Mouse (Mus musculus): ENCODE data around the gene Cdk9. TPM values are rescaled to one million over a fixed set of nuclear protein-coding genes. Genes with fewer than 3 reads are reported as not detected.

Gene Cdk9
- polyA plus RNA-seq, 2 experiments, result 36.5 to 60.7 TPM

DNA sequence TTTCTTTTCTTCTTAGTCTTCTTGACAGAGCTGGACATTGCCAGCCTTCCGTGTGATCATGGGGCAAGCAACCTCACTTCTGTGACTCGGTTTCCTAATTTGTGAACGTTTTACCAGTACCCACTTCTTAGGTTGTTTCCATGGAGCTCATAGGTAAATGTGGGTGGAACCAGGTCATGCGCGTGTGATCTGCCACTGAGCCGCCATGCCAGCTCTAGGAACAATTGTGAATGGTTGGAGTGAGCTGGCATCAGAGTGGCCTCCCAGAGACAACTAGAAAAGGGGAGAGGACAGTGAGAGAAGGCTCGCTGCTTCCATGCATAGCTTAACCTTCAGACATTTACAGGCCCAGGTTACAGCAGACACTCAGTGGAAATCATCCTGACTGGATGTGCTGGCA, 44.7 kb downstream of the Cdk9 start:
- WGBS (ENCODE audit: insufficient replicate concordance), result 82% methylated on average over 7 of the region's 7 CpGs
- DNase-seq (ENCODE audit: low read depth in 3 of 3, low spot score in 3 of 3) (no peak), ATAC-seq (ENCODE audit: insufficient read depth) (no peak)
- no peak overlapping the region for H3K27ac ChIP-seq
- no peaks in the 10 kb centered on the region for H3K36me3 ChIP-seq (replicated peaks; ENCODE audit: control insufficient read depth, insufficient read depth, low read depth)
- H3K4me3 ChIP-seq (ENCODE audit: insufficient read depth in 1 of 2, low read depth in 2 of 2, low read length in 2 of 2), result no peak overlapping the region
- no peaks in the 10 kb centered on the region for H3K27me3 ChIP-seq (ENCODE audit: control insufficient read depth, insufficient read depth, low read length)
- H3K9ac ChIP-seq (replicated peaks), result no peak overlapping the region
- H3K4me1 ChIP-seq (replicated peaks; ENCODE audit: control insufficient read depth in 2 of 2, insufficient read depth in 2 of 2, low read length in 1 of 2), result peaks cover 2 to 19% of the 10 kb centered on the region in 2 experiments
- H3K9me3 ChIP-seq (ENCODE audit: control insufficient read depth, low read length), result no peaks in the 10 kb centered on the region
- H3K4me2 ChIP-seq (ENCODE audit: low read depth), result no peak overlapping the region
- TF ChIP-seq EP300 (IDR thresholded peaks at IDR 0.05; ENCODE audit: low read depth), result no peak
- TF ChIP-seq CTCF (IDR thresholded peaks at IDR 0.05; ENCODE audit: low read depth), result no peak

DNA sequence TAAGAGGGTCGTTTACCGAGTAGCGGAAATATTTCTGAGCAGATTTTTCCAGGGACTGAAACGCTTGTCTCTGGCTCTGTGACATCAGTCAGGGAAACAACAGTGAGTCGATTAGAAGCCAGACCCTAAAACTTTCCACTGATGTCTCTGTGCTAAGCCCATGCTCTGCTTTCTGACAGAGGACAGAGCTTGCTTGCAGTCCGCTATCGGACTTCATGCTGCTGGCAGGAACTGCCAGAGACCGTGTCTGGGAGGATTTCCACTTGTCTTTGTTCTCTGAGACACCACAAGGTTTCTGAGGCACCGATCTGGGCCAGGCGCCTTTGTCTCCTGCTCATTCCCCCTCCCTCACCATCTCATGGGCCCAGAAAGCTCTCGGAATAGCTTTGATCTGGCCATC, 45.1 kb downstream of the Cdk9 start:
- DNase-seq (ENCODE audit: low read depth in 3 of 3, low spot score in 3 of 3), result no peak
- no peaks in the 10 kb centered on the region for H3K27me3 ChIP-seq (ENCODE audit: control insufficient read depth, insufficient read depth, low read length)
- H3K4me2 ChIP-seq (ENCODE audit: low read depth), result no peak overlapping the region
- H3K27ac ChIP-seq, result no peak overlapping the region
- no peak for ATAC-seq (ENCODE audit: insufficient read depth)
- no peak for TF ChIP-seq CTCF (IDR thresholded peaks at IDR 0.05; ENCODE audit: low read depth)
- TF ChIP-seq EP300 (IDR thresholded peaks at IDR 0.05; ENCODE audit: low read depth), result no peak
- H3K4me1 ChIP-seq (replicated peaks; ENCODE audit: control insufficient read depth in 2 of 2, insufficient read depth in 2 of 2, low read length in 1 of 2), result peaks cover 0 to 15% of the 10 kb centered on the region in 2 experiments; a peak in 3 of 4 replicates
- no peak overlapping the region for H3K9ac ChIP-seq (replicated peaks)
- H3K4me3 ChIP-seq (ENCODE audit: insufficient read depth in 1 of 2, low read depth in 2 of 2, low read length in 2 of 2), result no peak overlapping the region
- whole genome bisulfite sequencing (ENCODE audit: insufficient replicate concordance), result 63% methylated on average over 11 of the region's 11 CpGs
- H3K36me3 ChIP-seq (replicated peaks; ENCODE audit: control insufficient read depth, insufficient read depth, low read depth), result no peaks in the 10 kb centered on the region
- H3K9me3 ChIP-seq (ENCODE audit: control insufficient read depth, low read length), result no peaks in the 10 kb centered on the region

DNA sequence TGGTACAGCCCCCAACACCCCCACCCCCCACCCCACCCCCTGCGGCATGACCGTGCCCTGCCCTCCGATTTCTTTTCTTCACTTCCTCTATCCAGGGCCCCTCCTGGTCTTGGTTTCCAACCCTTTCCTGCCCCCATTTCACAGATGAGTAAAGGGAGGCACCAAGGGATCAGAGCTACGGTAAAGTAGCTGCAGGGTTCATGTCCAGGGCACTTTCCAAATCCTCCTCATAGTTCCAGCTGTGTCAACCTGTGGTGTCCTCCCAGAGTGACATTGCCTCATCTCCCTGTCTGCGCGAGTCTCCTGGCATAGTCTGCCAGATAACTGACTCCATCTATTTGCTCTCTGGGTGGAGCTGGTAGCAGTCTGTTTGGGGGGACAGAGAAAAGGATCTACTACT, 47.0 kb downstream of the Cdk9 start:
- 63% methylated on average over 6 of the region's 6 CpGs for whole genome bisulfite sequencing (ENCODE audit: insufficient replicate concordance)
- H3K4me2 ChIP-seq (ENCODE audit: low read depth), result no peak overlapping the region
- ATAC-seq (ENCODE audit: insufficient read depth) (no peak), DNase-seq (ENCODE audit: low read depth in 3 of 3, low spot score in 3 of 3) (no peak)
- TF ChIP-seq CTCF (IDR thresholded peaks at IDR 0.05; ENCODE audit: low read depth), result no peak
- TF ChIP-seq EP300 (IDR thresholded peaks at IDR 0.05; ENCODE audit: low read depth), result no peak
- no peak overlapping the region for H3K4me3 ChIP-seq (ENCODE audit: insufficient read depth in 1 of 2, low read depth in 2 of 2, low read length in 2 of 2)
- H3K27ac ChIP-seq, result no peak overlapping the region
- H3K9me3 ChIP-seq (ENCODE audit: control insufficient read depth, low read length), result no peaks in the 10 kb centered on the region
- H3K36me3 ChIP-seq (replicated peaks; ENCODE audit: control insufficient read depth, insufficient read depth, low read depth), result no peaks in the 10 kb centered on the region
- no peak overlapping the region for H3K9ac ChIP-seq (replicated peaks)
- H3K4me1 ChIP-seq (replicated peaks; ENCODE audit: control insufficient read depth in 2 of 2, insufficient read depth in 2 of 2, low read length in 1 of 2), result peaks cover 2 to 22% of the 10 kb centered on the region in 2 experiments; a peak in 3 of 4 replicates
- no peaks in the 10 kb centered on the region for H3K27me3 ChIP-seq (ENCODE audit: control insufficient read depth, insufficient read depth, low read length)

DNA sequence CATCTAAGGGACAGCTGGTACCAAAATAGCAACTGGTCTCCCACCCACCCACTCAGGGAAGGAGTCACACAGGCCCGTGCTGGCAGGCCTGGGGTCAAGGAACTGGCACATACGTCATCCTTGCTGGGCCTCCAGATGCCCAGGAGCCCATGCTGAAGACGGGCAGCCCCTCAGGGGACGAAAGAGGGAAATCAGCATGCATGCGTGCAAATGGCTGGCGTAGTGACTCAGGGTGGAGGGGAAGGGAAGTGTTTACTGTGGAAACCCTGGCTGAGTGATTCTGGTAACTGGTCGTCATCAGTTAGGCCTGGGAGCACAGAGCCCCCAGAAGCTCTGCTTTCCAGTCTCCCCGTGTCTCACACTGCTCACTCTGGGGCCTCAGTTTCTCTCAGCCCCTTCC, 47.5 kb downstream of the Cdk9 start:
- no peaks in the 10 kb centered on the region for H3K36me3 ChIP-seq (replicated peaks; ENCODE audit: control insufficient read depth, insufficient read depth, low read depth)
- no peak overlapping the region for H3K27ac ChIP-seq
- H3K27me3 ChIP-seq (ENCODE audit: control insufficient read depth, insufficient read depth, low read length), result no peaks in the 10 kb centered on the region
- no peak overlapping the region for H3K9ac ChIP-seq (replicated peaks)
- ATAC-seq (ENCODE audit: insufficient read depth), result no peak
- WGBS (ENCODE audit: insufficient replicate concordance), result 72% methylated on average over 8 of the region's 8 CpGs
- H3K4me1 ChIP-seq (replicated peaks; ENCODE audit: control insufficient read depth in 2 of 2, insufficient read depth in 2 of 2, low read length in 1 of 2), result peaks cover 2 to 26% of the 10 kb centered on the region in 2 experiments; a peak in 3 of 4 replicates
- H3K9me3 ChIP-seq (ENCODE audit: control insufficient read depth, low read length), result no peaks in the 10 kb centered on the region
- no peak for DNase-seq (ENCODE audit: low read depth in 3 of 3, low spot score in 3 of 3)
- H3K4me3 ChIP-seq (ENCODE audit: insufficient read depth in 1 of 2, low read depth in 2 of 2, low read length in 2 of 2), result no peak overlapping the region
- H3K4me2 ChIP-seq (ENCODE audit: low read depth), result no peak overlapping the region
- TF ChIP-seq CTCF (IDR thresholded peaks at IDR 0.05; ENCODE audit: low read depth) (no peak), EP300 (IDR thresholded peaks at IDR 0.05; ENCODE audit: low read depth) (no peak)

DNA sequence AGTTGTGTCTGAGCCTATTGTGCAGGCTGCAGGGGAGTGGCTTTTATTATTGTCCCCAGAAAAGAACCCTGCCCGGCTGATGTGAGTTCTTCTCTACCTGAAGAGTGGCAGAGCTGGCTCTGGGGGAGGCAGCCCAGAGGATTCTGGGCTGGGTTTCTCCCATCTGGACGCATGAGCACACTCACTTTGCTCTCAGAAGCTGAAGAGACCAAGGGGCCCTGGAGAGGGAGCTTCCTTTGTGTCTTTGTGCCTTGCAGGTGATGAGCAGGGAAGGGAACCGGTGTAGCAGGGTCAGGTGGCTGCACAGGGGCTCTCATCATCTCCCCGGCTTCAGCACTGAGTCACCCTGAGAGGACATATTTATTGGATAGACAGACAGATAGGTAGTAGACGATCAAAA, 50.6 kb downstream of the Cdk9 start:
- Histone ChIP-seq H3K27me3 (ENCODE audit: control insufficient read depth, insufficient read depth, low read length) (no peaks in the 10 kb centered on the region), H3K9me3 (ENCODE audit: control insufficient read depth, low read length) (no peaks in the 10 kb centered on the region), H3K9ac (replicated peaks) (no peak overlapping the region), H3K4me2 (ENCODE audit: low read depth) (no peak overlapping the region), H3K4me1 (replicated peaks; ENCODE audit: control insufficient read depth in 2 of 2, insufficient read depth in 2 of 2, low read length in 1 of 2) (peaks cover 5 to 38% of the 10 kb centered on the region in 2 experiments), H3K27ac (no peak overlapping the region), H3K4me3 (ENCODE audit: insufficient read depth in 1 of 2, low read depth in 2 of 2, low read length in 2 of 2) (no peak overlapping the region), H3K36me3 (replicated peaks; ENCODE audit: control insufficient read depth, insufficient read depth, low read depth) (no peaks in the 10 kb centered on the region)
- TF ChIP-seq EP300 (IDR thresholded peaks at IDR 0.05; ENCODE audit: low read depth), result no peak
- TF ChIP-seq CTCF (IDR thresholded peaks at IDR 0.05; ENCODE audit: low read depth), result no peak
- WGBS (ENCODE audit: insufficient replicate concordance), result 62% methylated on average over 5 of the region's 5 CpGs
- DNase-seq (ENCODE audit: low read depth in 3 of 3, low spot score in 3 of 3) (no peak), ATAC-seq (ENCODE audit: insufficient read depth) (no peak)

Data from liver, embryonic 14.5 days (tissue).